Mouse (Mus musculus): ENCODE measurements at regions not wholly inside any gene's neighbourhood (a gene's known extent, or its start where the extent isn't known, plus 50 kb on each side); places are given as distances from the start of the nearest gene placed in this dataset.

DNA sequence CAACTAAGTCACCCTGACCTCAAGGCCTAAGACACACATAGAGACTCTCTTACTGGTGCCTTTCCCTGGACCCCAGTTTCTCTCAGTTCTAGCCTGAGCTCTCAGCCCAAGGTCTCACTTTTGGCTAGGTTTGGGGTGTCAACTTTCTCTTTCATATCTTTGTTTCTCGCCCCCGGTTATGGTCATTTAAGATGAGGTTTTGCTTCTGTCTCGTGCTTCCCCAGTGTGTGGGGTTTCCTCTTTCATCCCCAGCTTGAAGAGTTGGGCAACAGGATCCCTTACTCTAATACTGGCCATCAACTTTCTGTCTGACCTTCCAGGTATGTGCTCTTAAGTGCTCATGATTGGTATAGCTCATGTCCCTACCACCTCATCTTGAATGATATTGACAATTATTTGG, 67.5 kb downstream of the Lmo4 start:
- Histone ChIP-seq H3K27ac (ENCODE audit: low read depth, low read length) (no peak overlapping the region), H3K9ac (ENCODE audit: low read depth, low read length) (no peak overlapping the region), H3K36me3 (ENCODE audit: control insufficient read depth, insufficient read depth, low read length) (no peaks in the 10 kb centered on the region), H3K27me3 (replicated peaks; ENCODE audit: control insufficient read depth, insufficient read depth, low read length) (no peaks in the 10 kb centered on the region), H3K9me3 (ENCODE audit: control insufficient read depth, low read length) (no peaks in the 10 kb centered on the region), H3K4me3 (ENCODE audit: low read depth, low read length) (no peak overlapping the region), H3K4me1 (replicated peaks; ENCODE audit: control insufficient read depth, insufficient read depth, low read length) (no peaks in the 10 kb centered on the region), H3K4me2 (no peak overlapping the region)
- no peak for DNase-seq (ENCODE audit: low spot score)
- WGBS: 74% methylated on average over 3 of the region's 3 CpGs
- no peak for ATAC-seq (replicated peaks; ENCODE audit: low FRiP score)

- ATAC-seq (replicated peaks; ENCODE audit: low FRiP score) (no peak), DNase-seq (ENCODE audit: low spot score) (no peak)
- H3K27me3 ChIP-seq (replicated peaks; ENCODE audit: control insufficient read depth, insufficient read depth, low read length): no peaks in the 10 kb centered on the region
- H3K4me3 ChIP-seq (ENCODE audit: low read depth, low read length): no peak overlapping the region
- no peaks in the 10 kb centered on the region for H3K36me3 ChIP-seq (ENCODE audit: control insufficient read depth, insufficient read depth, low read length)
- no peak overlapping the region for H3K4me2 ChIP-seq
- 63% methylated on average over 2 of the region's 2 CpGs for WGBS
- no peak overlapping the region for H3K9ac ChIP-seq (ENCODE audit: low read depth, low read length)
- no peaks in the 10 kb centered on the region for H3K9me3 ChIP-seq (ENCODE audit: control insufficient read depth, low read length)
- no peak overlapping the region for H3K27ac ChIP-seq (ENCODE audit: low read depth, low read length)
- no peaks in the 10 kb centered on the region for H3K4me1 ChIP-seq (replicated peaks; ENCODE audit: control insufficient read depth, insufficient read depth, low read length)
Measured at GRCm38 (mm10) chr3:144136432-144136831, 68.6 kb downstream of the Lmo4 start.

- ATAC-seq (replicated peaks; ENCODE audit: low FRiP score) (no peak; the same call in 1 of the 2 replicates), DNase-seq (ENCODE audit: low spot score) (no peak)
- H3K4me2 ChIP-seq: no peak overlapping the region
- H3K27me3 ChIP-seq (replicated peaks; ENCODE audit: control insufficient read depth, insufficient read depth, low read length): no peaks in the 10 kb centered on the region
- no peak overlapping the region for H3K27ac ChIP-seq (ENCODE audit: low read depth, low read length)
- WGBS: 88% methylated on average over 6 of the region's 6 CpGs
- H3K9me3 ChIP-seq (ENCODE audit: control insufficient read depth, low read length): no peaks in the 10 kb centered on the region
- no peaks in the 10 kb centered on the region for H3K36me3 ChIP-seq (ENCODE audit: control insufficient read depth, insufficient read depth, low read length)
- H3K4me1 ChIP-seq (replicated peaks; ENCODE audit: control insufficient read depth, insufficient read depth, low read length): no peaks in the 10 kb centered on the region
- no peak overlapping the region for H3K9ac ChIP-seq (ENCODE audit: low read depth, low read length)
- no peak overlapping the region for H3K4me3 ChIP-seq (ENCODE audit: low read depth, low read length)
Measured at GRCm38 (mm10) chr3:144135646-144136045, 69.4 kb downstream of the Lmo4 start.

GRCm38 (mm10) chr3:144128042-144128441, 77.0 kb downstream of the Lmo4 start:
- Histone ChIP-seq H3K4me1 (replicated peaks; ENCODE audit: control insufficient read depth, insufficient read depth, low read length) (no peaks in the 10 kb centered on the region), H3K9me3 (ENCODE audit: control insufficient read depth, low read length) (no peaks in the 10 kb centered on the region), H3K27ac (ENCODE audit: low read depth, low read length) (no peak overlapping the region), H3K4me2 (no peak overlapping the region), H3K36me3 (ENCODE audit: control insufficient read depth, insufficient read depth, low read length) (no peaks in the 10 kb centered on the region), H3K4me3 (ENCODE audit: low read depth, low read length) (no peak overlapping the region), H3K27me3 (replicated peaks; ENCODE audit: control insufficient read depth, insufficient read depth, low read length) (no peaks in the 10 kb centered on the region), H3K9ac (ENCODE audit: low read depth, low read length) (no peak overlapping the region)
- DNase-seq (ENCODE audit: low spot score) (no peak), ATAC-seq (replicated peaks; ENCODE audit: low FRiP score) (no peak)
- WGBS: 88% methylated on average over 4 of the region's 4 CpGs

DNA sequence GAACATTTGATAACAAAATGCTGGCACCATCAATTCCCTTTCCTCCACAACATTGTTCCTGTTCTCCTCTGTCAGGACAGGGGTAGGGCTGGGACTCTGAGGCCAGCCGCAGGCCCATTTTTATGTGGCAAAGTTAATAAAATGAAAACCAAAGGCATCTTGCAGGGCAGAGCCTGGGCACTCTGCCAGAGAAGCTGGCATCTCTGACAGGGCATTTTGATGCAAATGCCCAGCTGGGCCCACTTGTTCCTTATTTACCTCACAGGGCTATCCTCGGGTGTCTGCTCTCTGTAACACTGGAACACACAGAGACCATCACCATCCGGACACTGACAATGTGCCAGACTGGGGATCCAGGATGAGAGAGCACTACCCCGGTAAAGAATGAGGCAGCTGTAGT, 80.7 kb downstream of the Lmo4 start:
- no peak for ATAC-seq (replicated peaks; ENCODE audit: low FRiP score)

DNA sequence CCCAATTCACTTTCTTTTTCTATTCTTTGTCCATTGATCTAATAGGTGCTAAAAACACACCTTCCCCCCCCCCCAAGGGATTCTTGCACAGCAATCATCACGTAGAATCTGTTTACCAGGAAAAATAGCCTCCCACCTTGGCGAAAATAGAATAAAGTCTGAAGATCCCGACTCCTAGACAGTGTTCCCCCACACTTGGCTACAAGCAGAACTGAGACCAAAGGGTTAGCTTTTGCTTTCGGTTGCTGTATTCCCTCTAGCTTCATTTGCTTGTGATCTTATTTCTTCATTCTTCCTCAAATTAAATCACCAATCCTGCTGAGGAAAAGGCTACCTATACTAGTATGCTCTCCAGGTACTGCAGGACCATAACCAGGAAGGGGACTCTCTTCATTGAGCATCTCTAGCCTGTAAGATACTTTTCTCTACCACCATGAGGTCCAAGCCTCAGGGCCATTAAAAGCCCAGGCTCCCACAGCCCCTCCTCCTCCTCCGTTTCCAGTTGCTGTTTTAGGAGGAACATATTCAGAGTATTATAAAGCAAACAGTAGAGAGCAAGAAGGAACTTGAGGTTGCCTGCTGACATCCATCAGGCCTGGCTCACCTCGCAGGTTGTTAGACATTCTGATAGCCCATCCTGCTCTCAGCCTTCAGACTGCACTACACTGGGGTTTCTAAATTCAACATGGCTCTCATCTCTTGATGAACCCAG, 81.5 kb downstream of the Lmo4 start:
- Histone ChIP-seq H3K9me3 (ENCODE audit: control insufficient read depth, low read length) (no peaks in the 10 kb centered on the region), H3K36me3 (ENCODE audit: control insufficient read depth, insufficient read depth, low read length) (no peaks in the 10 kb centered on the region), H3K27ac (ENCODE audit: low read depth, low read length) (no peak overlapping the region), H3K4me3 (ENCODE audit: low read depth, low read length) (no peak overlapping the region), H3K27me3 (replicated peaks; ENCODE audit: control insufficient read depth, insufficient read depth, low read length) (no peaks in the 10 kb centered on the region), H3K4me1 (replicated peaks; ENCODE audit: control insufficient read depth, insufficient read depth, low read length) (no peaks in the 10 kb centered on the region), H3K4me2 (no peak overlapping the region), H3K9ac (ENCODE audit: low read depth, low read length) (no peak overlapping the region)
- ATAC-seq (replicated peaks; ENCODE audit: low FRiP score) (no peak), DNase-seq (ENCODE audit: low spot score) (no peak)
- 71% methylated on average over 6 of the region's 6 CpGs for WGBS

More for the DNA sequence above, 80.7 kb downstream of the Lmo4 start:
- WGBS: 80% methylated on average over 4 of the region's 4 CpGs
- no peak overlapping the region for H3K4me2 ChIP-seq
- no peaks in the 10 kb centered on the region for H3K36me3 ChIP-seq (ENCODE audit: control insufficient read depth, insufficient read depth, low read length)
- no peak for DNase-seq (ENCODE audit: low spot score)
- no peak overlapping the region for H3K27ac ChIP-seq (ENCODE audit: low read depth, low read length)
- H3K9ac ChIP-seq (ENCODE audit: low read depth, low read length): no peak overlapping the region
- H3K27me3 ChIP-seq (replicated peaks; ENCODE audit: control insufficient read depth, insufficient read depth, low read length): no peaks in the 10 kb centered on the region
- no peak overlapping the region for H3K4me3 ChIP-seq (ENCODE audit: low read depth, low read length)
- no peaks in the 10 kb centered on the region for H3K9me3 ChIP-seq (ENCODE audit: control insufficient read depth, low read length)
- H3K4me1 ChIP-seq (replicated peaks; ENCODE audit: control insufficient read depth, insufficient read depth, low read length): no peaks in the 10 kb centered on the region

- Histone ChIP-seq H3K27ac (ENCODE audit: low read depth, low read length) (no peak overlapping the region), H3K36me3 (ENCODE audit: control insufficient read depth, insufficient read depth, low read length) (no peaks in the 10 kb centered on the region), H3K9ac (ENCODE audit: low read depth, low read length) (no peak overlapping the region), H3K4me1 (replicated peaks; ENCODE audit: control insufficient read depth, insufficient read depth, low read length) (no peaks in the 10 kb centered on the region), H3K4me3 (ENCODE audit: low read depth, low read length) (no peak overlapping the region), H3K4me2 (no peak overlapping the region), H3K27me3 (replicated peaks; ENCODE audit: control insufficient read depth, insufficient read depth, low read length) (no peaks in the 10 kb centered on the region), H3K9me3 (ENCODE audit: control insufficient read depth, low read length) (no peaks in the 10 kb centered on the region)
- ATAC-seq (replicated peaks; ENCODE audit: low FRiP score): no peak
- no peak for DNase-seq (ENCODE audit: low spot score)
- WGBS: 69% methylated on average over 3 of the region's 3 CpGs
Measured at GRCm38 (mm10) chr3:144119076-144119475, 85.9 kb downstream of the Lmo4 start.

GRCm38 (mm10) chr3:144113672-144114645, 91.1 kb downstream of the Lmo4 start:
- no peaks in the 10 kb centered on the region for H3K27me3 ChIP-seq (replicated peaks; ENCODE audit: control insufficient read depth, insufficient read depth, low read length)
- no peak overlapping the region for H3K4me2 ChIP-seq
- H3K27ac ChIP-seq (ENCODE audit: low read depth, low read length): no peak overlapping the region
- WGBS: 80% methylated on average over 11 of the region's 11 CpGs
- no peak overlapping the region for H3K4me3 ChIP-seq (ENCODE audit: low read depth, low read length)
- H3K36me3 ChIP-seq (ENCODE audit: control insufficient read depth, insufficient read depth, low read length): no peaks in the 10 kb centered on the region
- DNase-seq (ENCODE audit: low spot score): no peak
- no peak for ATAC-seq (replicated peaks; ENCODE audit: low FRiP score)
- no peaks in the 10 kb centered on the region for H3K9me3 ChIP-seq (ENCODE audit: control insufficient read depth, low read length)
- no peak overlapping the region for H3K9ac ChIP-seq (ENCODE audit: low read depth, low read length)
- H3K4me1 ChIP-seq (replicated peaks; ENCODE audit: control insufficient read depth, insufficient read depth, low read length): no peaks in the 10 kb centered on the region
